Mouse (Mus musculus) erythroblast, embryonic 14.5 days (primary cell): Measurements from ENCODE around the gene Calml4. TPM values are rescaled to one million over a fixed set of nuclear protein-coding genes. Genes with fewer than 3 reads are reported as not detected.
"Not testable (repeated sequence)": the region's sequence is repeated elsewhere in the genome, so short reads cannot be mapped to it uniquely, and the experiment has no call there.

Experiments
- H3K27me3 ChIP-seq: 2 replicates; pipeline ENCODE4 v1.6.1; 2012; ENCODE audit warnings: inconsistent platforms; ENCODE audit not compliant: control insufficient read depth
- H3K36me3 ChIP-seq: 2 replicates; pipeline ENCODE4 v1.6.1; 2012; ENCODE audit warnings: mild to moderate bottlenecking, inconsistent platforms; ENCODE audit not compliant: control insufficient read depth
- H3K4me1 ChIP-seq: 2 replicates; pipeline ENCODE4 v1.6.1; 2012; ENCODE audit warnings: inconsistent platforms; ENCODE audit not compliant: control insufficient read depth
- H3K4me3 ChIP-seq: replicated peaks from 2 replicates; pipeline ENCODE3; 2012; ENCODE audit warnings: moderate library complexity, mild to moderate bottlenecking, inconsistent platforms
- H3K9me3 ChIP-seq: 2 replicates; pipeline ENCODE4 v1.6.1; 2012; ENCODE audit warnings: low read length, inconsistent platforms, mixed read lengths; ENCODE audit not compliant: control insufficient read depth
- GATA1 ChIP-seq: IDR thresholded peaks from 2 replicates; pipeline ENCODE4 v1.6.1; 2012; ENCODE audit warnings: low read length, inconsistent platforms, mixed read lengths
- TAL1 ChIP-seq: IDR thresholded peaks from 3 replicates; pipeline ENCODE4 v1.6.1; 2012; ENCODE audit warnings: low read length, inconsistent platforms, mixed read lengths
- polyA plus RNA-seq: library from polyadenylated mRNA; stranded (reverse); fragments of >175 nt; gene quantifications from 2 replicates; pipeline ENCODE4 v1.2.3, GENCODE M21; 2012

Gene Calml4
- polyA plus RNA-seq, 1 experiment: not detected

GRCm38 (mm10) chr9:62847694-62848093, 10.2 kb upstream of the Calml4 start:
- no peaks in the 10 kb centered on the region for H3K27me3 ChIP-seq
- TF ChIP-seq GATA1: no peak
- no peak for TF ChIP-seq TAL1
- peaks cover 18% of the 10 kb centered on the region for H3K4me1 ChIP-seq
- H3K9me3 ChIP-seq: no peaks in the 10 kb centered on the region
- H3K4me3 ChIP-seq: no peak overlapping the region
- H3K36me3 ChIP-seq: peaks cover 67% of the 10 kb centered on the region

- peaks cover 62% of the 10 kb centered on the region for H3K36me3 ChIP-seq
- H3K27me3 ChIP-seq: no peaks in the 10 kb centered on the region
- H3K4me1 ChIP-seq: peaks cover 13% of the 10 kb centered on the region
- no peak for TF ChIP-seq TAL1
- TF ChIP-seq GATA1: no peak
- no peaks in the 10 kb centered on the region for H3K9me3 ChIP-seq
- no peak overlapping the region for H3K4me3 ChIP-seq
Measured at GRCm38 (mm10) chr9:62848641-62849040, 9.2 kb upstream of the Calml4 start.

DNA sequence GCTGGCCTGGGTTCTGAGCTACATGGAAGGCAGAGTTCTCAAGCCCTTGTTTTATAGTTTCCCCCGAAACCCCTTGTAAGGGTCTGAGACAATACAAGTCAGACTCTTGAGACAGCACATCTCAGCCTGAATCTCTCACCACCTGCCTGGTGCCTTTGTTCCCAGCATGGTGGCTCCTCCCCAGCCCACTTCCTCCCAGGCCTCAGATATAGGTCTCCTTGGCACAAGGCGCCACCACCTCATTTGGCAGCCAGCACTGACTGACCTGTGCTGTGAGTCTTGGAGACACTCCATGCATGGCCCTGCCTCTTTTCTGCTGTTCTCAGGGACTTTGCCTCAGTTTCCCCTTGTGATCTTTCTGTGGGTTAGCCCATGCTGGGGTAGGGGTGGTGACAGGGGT, 6.3 kb upstream of the Calml4 start:
- Histone ChIP-seq H3K4me1 (peaks cover 11% of the 10 kb centered on the region), H3K27me3 (no peaks in the 10 kb centered on the region), H3K4me3 (no peak overlapping the region), H3K9me3 (no peaks in the 10 kb centered on the region), H3K36me3 (peaks cover 49% of the 10 kb centered on the region)
- TF ChIP-seq TAL1 (no peak), GATA1 (no peak)

- H3K27me3 ChIP-seq: no peaks in the 10 kb centered on the region
- peaks cover 22% of the 10 kb centered on the region for H3K36me3 ChIP-seq
- no peak overlapping the region for H3K4me3 ChIP-seq
- H3K9me3 ChIP-seq: no peaks in the 10 kb centered on the region
- TF ChIP-seq TAL1: no peak
- TF ChIP-seq GATA1: no peak
- H3K4me1 ChIP-seq: no peaks in the 10 kb centered on the region
Measured at GRCm38 (mm10) chr9:62854483-62854882, 3.4 kb upstream of the Calml4 start.

- H3K9me3 ChIP-seq: no peaks in the 10 kb centered on the region
- no peak for TF ChIP-seq TAL1
- no peak for TF ChIP-seq GATA1
Measured at GRCm38 (mm10) chr9:62857216-62857615, 664 bp upstream of the Calml4 start.

GRCm38 (mm10) chr9:62858266-62859019, 563 bp downstream of the Calml4 start:
- no peaks in the 10 kb centered on the region for H3K27me3 ChIP-seq
- no peak for TF ChIP-seq GATA1
- no peak for TF ChIP-seq TAL1
- no peaks in the 10 kb centered on the region for H3K36me3 ChIP-seq
- no peak overlapping the region for H3K4me3 ChIP-seq
- H3K9me3 ChIP-seq: no peaks in the 10 kb centered on the region
- no peaks in the 10 kb centered on the region for H3K4me1 ChIP-seq

More at GRCm38 (mm10) chr9:62857216-62857615, 664 bp upstream of the Calml4 start:
- no peaks in the 10 kb centered on the region for H3K27me3 ChIP-seq
- no peaks in the 10 kb centered on the region for H3K4me1 ChIP-seq
- H3K36me3 ChIP-seq: no peaks in the 10 kb centered on the region
- no peak overlapping the region for H3K4me3 ChIP-seq

DNA sequence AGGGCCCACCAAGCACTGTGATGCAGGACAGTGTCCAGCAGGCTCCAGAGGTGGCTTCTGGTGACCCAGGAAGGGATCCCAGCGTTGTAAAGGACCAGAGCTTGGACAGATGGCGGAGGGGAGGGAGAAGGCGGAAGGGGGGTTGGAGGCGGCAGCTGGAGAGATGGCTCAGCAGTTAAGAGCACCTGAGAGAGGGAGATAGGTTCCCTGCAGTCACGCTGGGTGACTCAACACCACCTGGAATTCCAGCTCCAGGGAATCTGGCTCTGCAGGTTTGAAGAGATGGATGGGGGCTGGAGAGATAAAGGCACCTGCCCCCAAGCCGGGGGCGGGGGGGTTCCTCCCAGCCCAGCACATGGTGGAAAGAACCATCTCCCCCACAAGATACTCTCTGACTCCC, 2.2 kb downstream of the Calml4 start:
- not testable (repeated sequence) for H3K36me3 ChIP-seq, H3K4me3 ChIP-seq, H3K9me3 ChIP-seq, H3K27me3 ChIP-seq, H3K4me1 ChIP-seq

GRCm38 (mm10) chr9:62860866-62861265, 3.0 kb downstream of the Calml4 start:
- Histone ChIP-seq H3K4me1 (no peaks in the 10 kb centered on the region), H3K36me3 (no peaks in the 10 kb centered on the region), H3K4me3 (no peak overlapping the region), H3K27me3 (no peaks in the 10 kb centered on the region), H3K9me3 (no peaks in the 10 kb centered on the region)
- TF ChIP-seq GATA1: no peak
- no peak for TF ChIP-seq TAL1

DNA sequence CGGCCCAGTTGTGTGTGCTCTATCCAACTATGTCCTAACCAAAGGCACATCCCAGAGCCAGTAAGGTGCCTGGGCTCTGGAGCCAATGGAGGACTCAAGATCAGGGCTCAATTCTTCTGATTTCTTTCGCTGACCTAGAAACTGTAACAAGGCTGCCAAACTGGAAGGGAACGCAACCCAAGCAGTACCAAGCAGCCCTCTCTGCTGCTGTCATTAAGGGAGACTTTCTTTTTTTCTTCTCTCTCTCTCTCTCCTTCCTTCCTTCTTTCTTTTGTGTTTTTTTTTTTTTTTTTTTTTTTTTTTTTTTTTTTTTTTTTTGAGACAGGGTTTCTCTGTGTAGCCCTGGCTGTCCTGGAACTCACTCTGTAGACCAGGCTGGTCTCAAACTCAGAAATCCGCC, 11.4 kb downstream of the Calml4 start:
- not testable (repeated sequence) for H3K9me3 ChIP-seq, H3K4me3 ChIP-seq, H3K36me3 ChIP-seq, H3K4me1 ChIP-seq, H3K27me3 ChIP-seq

- no peaks in the 10 kb centered on the region for H3K36me3 ChIP-seq
- no peaks in the 10 kb centered on the region for H3K27me3 ChIP-seq
- TF ChIP-seq TAL1: no peak
- TF ChIP-seq GATA1: no peak
- H3K4me1 ChIP-seq: no peaks in the 10 kb centered on the region
- no peaks in the 10 kb centered on the region for H3K9me3 ChIP-seq
- no peak overlapping the region for H3K4me3 ChIP-seq
Measured at GRCm38 (mm10) chr9:62870728-62871127, 12.8 kb downstream of the Calml4 start.
